Mouse (Mus musculus) thymus, postnatal 14 days (tissue): Measurements from ENCODE around the gene Dcaf12l2.

Experiments
- DNase-seq: peaks from one replicate; pipeline ENCODE4 v3.0.0; 2021

Gene Dcaf12l2

DNA sequence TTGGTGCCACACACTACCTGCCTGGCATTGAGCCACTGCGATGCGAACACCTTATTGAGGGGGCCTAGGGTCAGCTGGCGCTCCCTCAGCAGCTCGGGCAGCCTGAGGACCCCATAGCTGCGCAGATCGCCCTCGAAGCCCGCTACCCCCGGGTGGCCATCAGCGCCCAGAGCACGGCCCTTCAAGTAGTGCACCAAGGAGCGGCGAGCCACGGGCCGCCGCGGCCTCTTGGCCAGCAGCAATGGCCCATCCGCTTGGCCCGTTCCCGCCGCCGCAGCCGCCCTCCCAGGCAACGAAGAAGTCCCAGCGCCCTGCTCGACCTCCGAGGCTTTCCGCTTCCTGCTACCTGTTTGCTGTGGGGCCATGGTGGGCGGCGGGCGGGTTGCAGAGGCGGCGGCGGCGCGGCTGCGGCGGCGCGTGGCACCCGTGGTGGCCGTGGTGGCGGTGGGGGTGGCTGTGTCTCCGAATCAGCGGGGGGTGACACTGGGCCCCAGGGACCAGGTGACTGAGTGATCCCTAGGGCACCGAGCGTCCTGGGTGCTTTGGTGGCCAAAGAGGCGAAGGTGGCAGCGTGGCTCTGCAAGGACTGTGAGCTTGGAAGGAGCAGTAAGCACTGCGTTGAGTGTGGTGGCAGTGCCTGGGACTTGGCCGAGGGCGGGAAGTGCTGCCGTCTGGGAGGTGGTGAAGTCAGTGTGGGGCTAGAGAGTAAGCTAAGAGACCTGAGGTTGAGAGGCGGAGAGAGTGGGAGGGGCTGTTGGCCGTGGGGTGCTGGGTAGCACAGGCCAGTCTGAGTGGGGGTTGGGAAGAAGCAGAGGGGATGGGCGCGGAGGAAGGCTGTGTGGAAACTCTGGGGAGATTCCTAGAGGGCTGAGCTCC, at the start of gene Dcaf12l2:
Dcaf12l2 (minus strand) TSS at position 697 of the 876 bp plus-strand sequence.
- DNase-seq = no peak

- no peak for DNase-seq
Observed at GRCm38 (mm10) chrX:44367280-44367645, 879 bp downstream of the Dcaf12l2 start.
